Mouse (Mus musculus): Measurements from ENCODE around the gene Fcer1g. TPM values are rescaled to one million over a fixed set of nuclear protein-coding genes. Genes with fewer than 3 reads are reported as not detected.

Fcer1g gene
- 35.0 and 37.2 TPM in 2 replicates for polyA plus RNA-seq (2015; fragmentation: Nextera tagmentation; extraction: Ambion mirVana)

GRCm38 (mm10) chr1:171234126-171234525 lies at the start of gene Fcer1g:
Gene Fcer1g, minus strand, starts transcription at chr1:171234365.
- H3K4me1 ChIP-seq (ENCODE audit: insufficient read depth, low read length): 0 out of 2 replicates have a peak, but pooled peaks cover 8% of the 10 kb centered on the region
- 83% methylated on average over 14 of the region's 14 CpGs for WGBS
- no peaks in the 10 kb centered on the region for H3K27me3 ChIP-seq (ENCODE audit: insufficient read depth, low read length)
- peaks cover 54% of the 10 kb centered on the region for H3K36me3 ChIP-seq (ENCODE audit: insufficient read depth, low read length)
- no peaks in the 10 kb centered on the region for H3K9me3 ChIP-seq (ENCODE audit: low read length)
- no peak within 1 kb of the TSS; the same call in 1 of the 2 replicates for H3K27ac ChIP-seq (ENCODE audit: low read length)
- no peak within 1 kb of the TSS for H3K4me3 ChIP-seq (ENCODE audit: low read length)
- H3K4me2 ChIP-seq (replicated peaks; ENCODE audit: low read depth, low read length): no peak within 1 kb of the TSS
- no peak within 1 kb of the TSS for H3K9ac ChIP-seq (replicated peaks; ENCODE audit: low read length)
- ATAC-seq (ENCODE audit: low FRiP score, low TSS enrichment): no peak

DNA sequence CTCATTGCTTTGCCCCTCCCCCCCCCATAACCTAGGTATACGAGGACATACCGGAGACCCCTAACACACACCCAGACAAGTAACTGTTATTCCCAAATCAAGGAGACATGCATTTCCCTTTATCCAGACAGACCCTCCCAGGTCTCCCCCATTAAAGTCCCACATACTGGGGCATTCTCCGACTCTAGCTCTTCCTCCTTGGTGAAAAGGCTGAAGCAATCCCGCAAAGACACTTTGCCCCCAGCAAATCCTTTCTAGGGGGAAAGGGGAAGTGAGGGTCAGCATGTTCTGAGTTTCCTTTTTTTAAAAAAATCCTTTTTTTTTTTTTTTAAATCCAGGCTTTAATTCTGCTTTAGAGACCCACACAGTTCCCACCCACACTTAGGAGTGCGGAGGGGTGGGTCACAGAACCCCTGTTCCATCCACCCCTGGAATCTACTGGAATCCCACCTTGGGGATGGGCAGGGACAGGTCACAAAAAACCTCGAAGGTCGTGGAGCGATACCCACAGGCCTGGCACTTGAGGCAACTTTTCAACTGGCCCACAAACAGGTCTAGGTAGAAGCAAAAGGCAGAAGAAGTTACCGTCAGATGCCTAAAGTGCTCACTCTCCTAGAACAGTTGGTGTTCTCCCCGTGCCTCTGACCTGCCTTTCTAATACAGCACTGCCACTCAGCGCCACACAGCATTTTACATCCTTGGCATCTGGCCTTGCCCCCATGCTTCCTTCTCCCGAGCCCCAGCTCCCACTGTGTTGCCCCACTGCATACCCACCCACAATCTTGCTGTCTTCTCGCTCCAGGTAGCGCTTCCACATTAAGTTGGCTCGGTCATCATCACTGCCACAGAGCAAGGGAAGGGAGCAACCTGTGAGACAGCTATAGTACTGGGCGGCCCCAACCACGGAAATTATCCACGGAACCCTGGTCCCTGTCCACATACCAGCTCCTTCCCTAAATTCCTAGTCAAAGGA lies 49.3 kb upstream of the Fcer1g start:
- peaks cover 40% of the 10 kb centered on the region for H3K36me3 ChIP-seq (ENCODE audit: insufficient read depth, low read length)
- 90% methylated on average over 18 of the region's 18 CpGs for whole genome bisulfite sequencing
- no peaks in the 10 kb centered on the region for H3K27me3 ChIP-seq (ENCODE audit: insufficient read depth, low read length)

GRCm38 (mm10) chr1:171282086-171282805 lies 48.1 kb upstream of the Fcer1g start:
- no peak for ATAC-seq (ENCODE audit: low FRiP score, low TSS enrichment)
- Histone ChIP-seq H3K4me2 (replicated peaks; ENCODE audit: low read depth, low read length) (peak overlapping the region; percentile 80), H3K9ac (replicated peaks; ENCODE audit: low read length) (peak overlapping the region; percentile 73), H3K9me3 (ENCODE audit: low read length) (no peaks in the 10 kb centered on the region), H3K36me3 (ENCODE audit: insufficient read depth, low read length) (peaks cover 52% of the 10 kb centered on the region), H3K27ac (ENCODE audit: low read length) (peak overlapping the region; percentile 93), H3K27me3 (ENCODE audit: insufficient read depth, low read length) (no peaks in the 10 kb centered on the region), H3K4me1 (ENCODE audit: insufficient read depth, low read length) (peaks cover 29% of the 10 kb centered on the region), H3K4me3 (ENCODE audit: low read length) (peak overlapping the region; percentile 80)
- 79% methylated on average over 18 of the region's 18 CpGs for WGBS

More for the DNA sequence above, 49.3 kb upstream of the Fcer1g start:
- Histone ChIP-seq H3K9me3 (ENCODE audit: low read length) (no peaks in the 10 kb centered on the region), H3K4me2 (replicated peaks; ENCODE audit: low read depth, low read length) (no peak overlapping the region), H3K4me3 (ENCODE audit: low read length) (no peak overlapping the region), H3K27ac (ENCODE audit: low read length) (no peak overlapping the region), H3K4me1 (ENCODE audit: insufficient read depth, low read length) (peaks cover 36% of the 10 kb centered on the region), H3K9ac (replicated peaks; ENCODE audit: low read length) (no peak overlapping the region)
- ATAC-seq (ENCODE audit: low FRiP score, low TSS enrichment): no peak

DNA sequence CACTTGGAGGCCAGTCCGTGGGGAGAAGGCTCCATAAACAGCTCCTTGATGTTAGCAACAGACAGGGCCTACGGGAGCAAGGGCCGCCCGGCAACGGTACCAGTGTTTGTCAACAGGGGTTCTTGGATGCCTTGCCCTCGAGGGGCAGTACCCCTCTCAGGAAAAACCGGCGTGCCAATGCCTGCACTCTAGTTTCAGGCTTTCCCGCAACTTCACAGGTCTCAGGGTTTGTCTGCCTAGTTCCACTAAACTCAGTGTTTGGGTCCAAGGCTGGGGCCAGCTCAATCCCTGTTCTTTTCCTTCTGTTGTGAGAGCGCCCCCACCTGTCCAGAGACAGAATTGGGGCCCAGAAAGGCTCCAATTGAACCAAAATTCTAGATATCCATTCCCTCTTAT lies 47.4 kb upstream of the Fcer1g start:
- ATAC-seq (ENCODE audit: low FRiP score, low TSS enrichment): peak; percentile 50
- Histone ChIP-seq H3K9me3 (ENCODE audit: low read length) (no peaks in the 10 kb centered on the region), H3K4me1 (ENCODE audit: insufficient read depth, low read length) (peaks cover 23% of the 10 kb centered on the region), H3K4me3 (ENCODE audit: low read length) (peak overlapping the region; percentile 80), H3K9ac (replicated peaks; ENCODE audit: low read length) (peak overlapping the region; percentile 73), H3K36me3 (ENCODE audit: insufficient read depth, low read length) (peaks cover 58% of the 10 kb centered on the region), H3K4me2 (replicated peaks; ENCODE audit: low read depth, low read length) (peak overlapping the region; percentile 80), H3K27ac (ENCODE audit: low read length) (peak overlapping the region; percentile 93), H3K27me3 (ENCODE audit: insufficient read depth, low read length) (no peaks in the 10 kb centered on the region)
- 0% methylated on average over 10 of the region's 10 CpGs for WGBS

DNA sequence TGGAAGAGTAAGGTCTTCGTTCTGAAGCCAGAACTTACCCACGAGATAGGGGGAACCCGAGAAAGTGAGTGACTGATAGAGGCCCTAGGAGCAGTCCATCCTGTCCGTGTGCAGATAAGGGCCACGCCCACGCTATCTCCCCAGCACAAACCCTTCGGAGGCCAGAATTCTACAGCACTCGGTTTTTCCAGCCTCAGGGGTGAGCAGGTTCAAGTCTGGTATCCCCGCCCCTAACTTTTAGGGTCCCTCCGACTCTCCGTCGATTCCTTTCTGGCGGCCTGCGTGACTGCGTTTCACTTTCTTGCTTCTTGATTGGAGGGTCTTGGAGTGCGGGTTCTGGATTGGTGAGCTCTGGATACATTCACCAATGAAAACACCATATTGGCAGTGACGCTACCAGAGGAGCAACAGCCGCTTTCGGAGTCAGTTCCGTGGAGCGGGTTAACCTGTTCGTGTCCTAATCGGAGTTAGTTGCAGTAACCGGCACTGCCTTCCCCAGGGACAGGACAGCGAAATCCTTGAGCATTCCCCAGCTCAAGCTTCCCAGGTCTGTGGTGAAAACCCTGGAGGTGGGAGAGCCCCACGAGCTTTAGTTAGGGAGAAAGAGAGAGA lies 46.9 kb upstream of the Fcer1g start, which contains the start of gene Ppox:
Ppox (minus strand) TSS at position 271 of the 612 bp plus-strand sequence.
- H3K27me3 ChIP-seq (ENCODE audit: insufficient read depth, low read length): no peaks in the 10 kb centered on the region
- ATAC-seq (ENCODE audit: low FRiP score, low TSS enrichment): peak; percentile 98
- peaks cover 58% of the 10 kb centered on the region for H3K36me3 ChIP-seq (ENCODE audit: insufficient read depth, low read length)
- peaks cover 21% of the 10 kb centered on the region for H3K4me1 ChIP-seq (ENCODE audit: insufficient read depth, low read length)
- H3K27ac ChIP-seq (ENCODE audit: low read length): peak within 1 kb of the TSS; percentile 93
- H3K4me2 ChIP-seq (replicated peaks; ENCODE audit: low read depth, low read length): peak within 1 kb of the TSS; percentile 88
- no peaks in the 10 kb centered on the region for H3K9me3 ChIP-seq (ENCODE audit: low read length)
- WGBS: under 1% methylated on average over 26 of the region's 26 CpGs
- H3K9ac ChIP-seq (replicated peaks; ENCODE audit: low read length): peak within 1 kb of the TSS; percentile 83
- peak within 1 kb of the TSS; percentile 80 for H3K4me3 ChIP-seq (ENCODE audit: low read length)

- peaks cover 58% of the 10 kb centered on the region for H3K36me3 ChIP-seq (ENCODE audit: insufficient read depth, low read length)
- WGBS: under 1% methylated on average over 25 of the region's 25 CpGs
- peak overlapping the region; percentile 88 for H3K4me2 ChIP-seq (replicated peaks; ENCODE audit: low read depth, low read length)
- no peaks in the 10 kb centered on the region for H3K27me3 ChIP-seq (ENCODE audit: insufficient read depth, low read length)
- H3K4me3 ChIP-seq (ENCODE audit: low read length): peak overlapping the region; percentile 80
- ATAC-seq (ENCODE audit: low FRiP score, low TSS enrichment): peak; percentile 43
- H3K9me3 ChIP-seq (ENCODE audit: low read length): no peaks in the 10 kb centered on the region
- peak overlapping the region; percentile 83 for H3K9ac ChIP-seq (replicated peaks; ENCODE audit: low read length)
- H3K4me1 ChIP-seq (ENCODE audit: insufficient read depth, low read length): peaks cover 17% of the 10 kb centered on the region
- H3K27ac ChIP-seq (ENCODE audit: low read length): peak overlapping the region; percentile 71
Measured at GRCm38 (mm10) chr1:171280250-171280915, 46.2 kb upstream of the Fcer1g start.

DNA sequence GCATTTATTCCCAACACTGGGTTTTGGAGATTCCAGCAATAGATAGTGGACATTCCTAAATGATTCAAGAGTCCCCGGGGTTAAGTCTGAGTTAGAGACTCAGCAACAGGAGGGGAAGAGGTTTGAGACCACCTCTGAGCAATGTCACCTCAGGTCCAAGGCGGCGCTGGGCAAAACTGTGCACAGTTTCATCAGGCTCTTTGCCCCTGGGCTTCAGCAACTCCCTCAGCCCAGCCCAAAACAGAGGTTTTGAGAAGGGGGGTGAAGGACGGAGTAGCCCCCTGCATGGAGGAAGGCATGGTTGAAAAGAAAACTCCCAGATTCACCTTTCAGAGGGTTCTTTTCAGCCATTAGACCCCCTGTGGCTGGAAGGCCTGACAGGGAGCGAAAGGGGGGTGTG lies 45.6 kb upstream of the Fcer1g start:
- 66% methylated on average over 5 of the region's 5 CpGs for WGBS
- no peak for ATAC-seq (ENCODE audit: low FRiP score, low TSS enrichment)
- peak overlapping the region; percentile 80 for H3K4me3 ChIP-seq (ENCODE audit: low read length)
- H3K36me3 ChIP-seq (ENCODE audit: insufficient read depth, low read length): peaks cover 56% of the 10 kb centered on the region
- H3K27me3 ChIP-seq (ENCODE audit: insufficient read depth, low read length): no peaks in the 10 kb centered on the region
- no peak overlapping the region for H3K27ac ChIP-seq (ENCODE audit: low read length)
- H3K4me2 ChIP-seq (replicated peaks; ENCODE audit: low read depth, low read length): peak overlapping the region; percentile 88
- peaks cover 16% of the 10 kb centered on the region for H3K4me1 ChIP-seq (ENCODE audit: insufficient read depth, low read length)
- H3K9ac ChIP-seq (replicated peaks; ENCODE audit: low read length): peak overlapping the region; percentile 83
- H3K9me3 ChIP-seq (ENCODE audit: low read length): no peaks in the 10 kb centered on the region

GRCm38 (mm10) chr1:171279012-171279705 lies 45.0 kb upstream of the Fcer1g start:
- Histone ChIP-seq H3K4me3 (ENCODE audit: low read length) (0 out of 2 replicates have a peak overlapping the region, but pooled peaks have one; percentile 80), H3K4me1 (ENCODE audit: insufficient read depth, low read length) (peaks cover 16% of the 10 kb centered on the region), H3K27me3 (ENCODE audit: insufficient read depth, low read length) (no peaks in the 10 kb centered on the region), H3K36me3 (ENCODE audit: insufficient read depth, low read length) (peaks cover 57% of the 10 kb centered on the region), H3K27ac (ENCODE audit: low read length) (no peak overlapping the region), H3K4me2 (replicated peaks; ENCODE audit: low read depth, low read length) (no peak overlapping the region), H3K9ac (replicated peaks; ENCODE audit: low read length) (peak overlapping the region; percentile 83; the same call in 1 of the 2 replicates), H3K9me3 (ENCODE audit: low read length) (no peaks in the 10 kb centered on the region)
- ATAC-seq (ENCODE audit: low FRiP score, low TSS enrichment): no peak
- WGBS: 88% methylated on average over 14 of the region's 14 CpGs

Measured in kidney, embryonic 16.5 days (tissue).